24 mouse cellular contexts compared by ENCODE assay signal in genomic region chr6:100233061-100233460, GRCm38 (mm10). TPM values are rescaled to one million over a fixed set of nuclear protein-coding genes. Genes with fewer than 3 reads are reported as not detected.
DNase-seq lines count a peak whose midpoint lies in the region; ATAC-seq and TF ChIP-seq lines count a peak whose summit lies in the region.
"Had no signal": no experiment of that assay in that cellular context is flagged by ENCODE, and none has a peak within 500 bp of the region (broad histone marks: within the 10 kb centered on the region; RNA-seq: fewer than 3 reads in every experiment).

No protein-coding gene starts in this region.

- intact Hi-C loops in left cerebral cortex, adult 2 months (cut with DNase I): no loop called here

- no peaks in the 10 kb centered on the region for H3K27me3 ChIP-seq in forebrain, embryonic 15.5 days
- H3K27me3 ChIP-seq in limb, embryonic 10.5 days (ENCODE audit: low read depth, poor library complexity, severe bottlenecking): no peaks in the 10 kb centered on the region
- H3K27me3 ChIP-seq: embryonic facial prominence, embryonic 12.5 days; heart, embryonic 15.5 days; liver, embryonic 13.5 days; Patski had no signal

- 12% methylated on average over 4 of the region's 4 CpGs for WGBS in forebrain, embryonic 15.5 days
- 74% methylated on average over 4 of the region's 4 CpGs for WGBS in limb, embryonic 10.5 days

- no peak overlapping the region for H3K4me3 ChIP-seq in left cerebral cortex, adult 2 months
- H3K4me3 ChIP-seq in forebrain, embryonic 15.5 days: no peak overlapping the region
- H3K4me3 ChIP-seq in limb, embryonic 10.5 days: no peak overlapping the region
- H3K4me3 ChIP-seq: embryonic facial prominence, embryonic 12.5 days; erythroblast, embryonic 14.5 days; gastrocnemius, adult 2 months; heart, embryonic 15.5 days; liver, embryonic 13.5 days had no signal

- peaks cover 14% of the 10 kb centered on the region for H3K4me1 ChIP-seq in forebrain, embryonic 15.5 days
- peaks cover 12% of the 10 kb centered on the region for H3K4me1 ChIP-seq in limb, embryonic 10.5 days

- no peak overlapping the region for H3K4me2 ChIP-seq in forebrain, embryonic 15.5 days (replicated peaks)
- H3K4me2 ChIP-seq: embryonic facial prominence, embryonic 12.5 days; heart, embryonic 15.5 days; liver, embryonic 13.5 days had no signal

- H3K36me3 ChIP-seq in forebrain, embryonic 15.5 days: 0 out of 2 replicates have a peak, but pooled peaks cover 2% of the 10 kb centered on the region
- peaks cover 16% of the 10 kb centered on the region for H3K36me3 ChIP-seq in limb, embryonic 10.5 days
- H3K36me3 ChIP-seq: embryonic facial prominence, embryonic 12.5 days had no signal

- TF ChIP-seq CTCF in left cerebral cortex, adult 2 months (IDR thresholded peaks at IDR 0.05): no peak

- no peak overlapping the region for H3K9ac ChIP-seq in forebrain, embryonic 15.5 days (replicated peaks)
- H3K9ac ChIP-seq: embryonic facial prominence, embryonic 12.5 days; heart, embryonic 15.5 days; liver, embryonic 13.5 days had no signal

- ATAC-seq in forebrain, embryonic 15.5 days (replicated peaks): 0 out of 2 replicates have a peak, but pooled peaks have one; percentile 9
- ATAC-seq: activated CD4-positive, CD25-positive, alpha-beta regulatory T cell, adult 4 months had no signal

- peak; percentile 55 for DNase-seq in heart, adult 11 months
- no peak for DNase-seq in heart, postnatal 4 days
- no peak for DNase-seq in left cerebral cortex, adult 2 months (ENCODE audit: extremely low spot score in 1 of 2, low spot score in 2 of 2)
- no peak for DNase-seq in left cerebral cortex, adult 9 months (ENCODE audit: low spot score in 2 of 2)
- peak; percentile 76 for DNase-seq in ES-CJ7 (ENCODE audit: low read depth, low spot score)
- no peak for DNase-seq in limb, embryonic 10.5 days (ENCODE audit: low spot score)
- DNase-seq in cerebellum, adult 9-10 months: no peak
- DNase-seq: adrenal gland, adult 8-10 months; cerebellum, adult 11-12 months; cerebellum, postnatal 25 days; gastrocnemius, adult 2 months; heart, postnatal 36 days; kidney, adult 18-20 months; kidney, postnatal 14 days; left cerebral cortex, postnatal 4 days; liver, embryonic 13.5 days had no signal

- H3K27ac ChIP-seq in left cerebral cortex, adult 2 months: peak overlapping the region; percentile 21
- H3K27ac ChIP-seq in forebrain, embryonic 15.5 days (replicated peaks): no peak overlapping the region
- no peak overlapping the region for H3K27ac ChIP-seq in limb, embryonic 10.5 days
- H3K27ac ChIP-seq: embryonic facial prominence, embryonic 12.5 days; gastrocnemius, adult 2 months; heart, embryonic 15.5 days; liver, embryonic 13.5 days; macrophage had no signal

- no peaks in the 10 kb centered on the region for H3K9me3 ChIP-seq in forebrain, embryonic 15.5 days
- H3K9me3 ChIP-seq in limb, embryonic 10.5 days (replicated peaks): no peaks in the 10 kb centered on the region
- H3K9me3 ChIP-seq: embryonic facial prominence, embryonic 12.5 days; G1E; heart, embryonic 15.5 days; liver, embryonic 13.5 days had no signal

RNA-seq across cellular contexts. Expression of gene Rybp, which starts 54.2 kb away (rescaled TPM):
- 10 to 100 TPM; 23.9 to 28.1 TPM for total RNA-seq in heart, postnatal 4 days (2021)
- total RNA-seq in left cerebral cortex, adult 2 months (2021): 10 to 100 TPM; 46.2 to 56.4 TPM
- 26.8 and 27.4 TPM in 2 replicates for polyA plus RNA-seq in forebrain, embryonic 15.5 days (2015; fragmentation: Nextera tagmentation; extraction: Ambion mirVana)
- polyA plus RNA-seq in limb, embryonic 10.5 days (2016; fragmentation: Nextera tagmentation; extraction: Ambion mirVana): 14.1 and 15.9 TPM in 2 replicates

Comparison
In these comparisons a context has a peak if more than half of its experiments do, and no peak if none do; other contexts are left out.
1. DNase-seq: peak in heart, adult 11 months (single experiment) and ES-CJ7 (single experiment); none in heart, postnatal 4 days (single experiment), left cerebral cortex, adult 2 months (0 of 2), left cerebral cortex, adult 9 months (0 of 2), limb, embryonic 10.5 days (single experiment) and cerebellum, adult 9-10 months (single experiment).